Mouse (Mus musculus) neural tube, embryonic 11.5 days (tissue): ENCODE results near the gene Echdc3. TPM values are rescaled to one million over a fixed set of nuclear protein-coding genes. Genes with fewer than 3 reads are reported as not detected.

ENCODE experiments used
- ATAC-seq: fragments of 200-750 bp; cut with Nextera tagmentation; 2 replicates; pipeline ENCODE4 v1.8.0; 2017; ENCODE audit warnings: moderate number of reproducible peaks, mild to moderate bottlenecking, moderate TSS enrichment, moderate library complexity; ENCODE audit not compliant: insufficient read depth, low FRiP score, low TSS enrichment
- DNase-seq: peaks from one replicate; pipeline ENCODE4 v3.0.0-alpha.2; 2015; ENCODE audit warnings: low spot score
- H3K27ac ChIP-seq: fragments of 300-500 bp; sonication (generic); 2 replicates; pipeline ENCODE4 v1.5.1; 2014; ENCODE audit warnings: low read depth, mild to moderate bottlenecking, low read length
- H3K27me3 ChIP-seq: fragments of 300-500 bp; sonication (generic); 2 replicates; pipeline ENCODE4 v1.6.1; 2014; ENCODE audit warnings: mild to moderate bottlenecking, low read length, mixed read lengths; ENCODE audit not compliant: control insufficient read depth, insufficient read depth
- H3K36me3 ChIP-seq: fragments of 300-500 bp; sonication (generic); 2 replicates; pipeline ENCODE4 v1.6.1; 2014; ENCODE audit warnings: mild to moderate bottlenecking, low read length, moderate library complexity, mixed read lengths; ENCODE audit not compliant: control insufficient read depth, insufficient read depth
- H3K4me1 ChIP-seq: fragments of 300-500 bp; sonication (generic); 2 replicates; pipeline ENCODE4 v1.6.1; 2014; ENCODE audit warnings: low read length, mixed read lengths; ENCODE audit not compliant: control insufficient read depth, insufficient read depth
- H3K4me2 ChIP-seq: fragments of 300-500 bp; sonication (generic); 2 replicates; pipeline ENCODE4 v1.6.1; 2014; ENCODE audit warnings: low read depth, mild to moderate bottlenecking, moderate library complexity
- H3K4me3 ChIP-seq: fragments of 300-500 bp; sonication (generic); 2 replicates; pipeline ENCODE4 v1.5.1; 2014; ENCODE audit warnings: low read depth, low read length
- H3K9ac ChIP-seq: fragments of 300-500 bp; sonication (generic); 2 replicates; pipeline ENCODE4 v1.6.1; 2014; ENCODE audit warnings: mild to moderate bottlenecking, low read length
- H3K9me3 ChIP-seq: fragments of 300-500 bp; sonication (generic); 2 replicates; pipeline ENCODE4 v1.6.1; 2016; ENCODE audit warnings: low read length; ENCODE audit not compliant: control insufficient read depth
- WGBS: fragments of 180-500 bp; shearing (Covaris S2); extraction: QIAGEN DNeasy Blood & Tissue Kit; methylation state at CpG from one replicate; pipeline ENCODE4 v1.1.7; 2014; 5-methylcytosine and 5-hydroxymethylcytosine counted together
- polyA plus RNA-seq: library from polyadenylated mRNA; unstranded; fragments of >200 nt; fragmentation: Nextera tagmentation; extraction: Ambion mirVana; gene quantifications from 2 replicates; pipeline ENCODE4 v1.2.1, GENCODE M21; 2014

Gene Echdc3
- polyA plus RNA-seq, 1 experiment from 2014 or later, result 1.4 TPM

- Histone ChIP-seq H3K36me3 (no peaks in the 10 kb centered on the region), H3K27ac (no peak overlapping the region), H3K4me3 (no peak overlapping the region), H3K9me3 (no peaks in the 10 kb centered on the region), H3K27me3 (no peaks in the 10 kb centered on the region), H3K4me2 (no peak overlapping the region), H3K9ac (no peak overlapping the region), H3K4me1 (no peaks in the 10 kb centered on the region)
- WGBS, result 95% methylated on average over 5 of the region's 5 CpGs
- no peak for DNase-seq
- ATAC-seq, result no peak
Observed at GRCm38 (mm10) chr2:6149801-6150200, 63.0 kb downstream of the Echdc3 start.

GRCm38 (mm10) chr2:6146901-6147300 is 65.9 kb downstream of the Echdc3 start:
- Histone ChIP-seq H3K4me3 (no peak overlapping the region), H3K9ac (no peak overlapping the region), H3K4me2 (no peak overlapping the region), H3K36me3 (no peaks in the 10 kb centered on the region), H3K27ac (no peak overlapping the region), H3K4me1 (no peaks in the 10 kb centered on the region), H3K9me3 (no peaks in the 10 kb centered on the region), H3K27me3 (no peaks in the 10 kb centered on the region)
- no peak for DNase-seq
- WGBS, result 86% methylated on average over 7 of the region's 7 CpGs
- ATAC-seq, result no peak

DNA sequence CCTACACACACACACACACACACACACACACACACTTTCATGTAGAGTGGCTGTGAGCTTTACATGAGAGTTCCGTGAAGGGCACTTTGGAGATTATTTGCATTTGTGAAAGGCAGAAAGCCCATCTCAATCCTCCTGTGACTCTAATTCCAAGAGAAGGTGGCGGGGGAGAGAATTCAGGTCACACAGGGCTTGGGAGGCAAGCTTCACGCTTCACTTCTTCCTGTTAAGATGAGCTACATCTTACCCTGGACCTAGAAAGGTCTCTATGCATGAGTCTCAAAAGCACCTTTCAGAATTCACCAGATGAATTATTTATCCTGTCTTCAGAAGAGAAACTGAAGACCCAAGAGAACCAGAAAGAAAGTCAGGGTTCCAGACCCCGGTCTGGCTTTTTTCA is 66.6 kb downstream of the Echdc3 start:
- WGBS, result 87% methylated on average over 4 of the region's 4 CpGs
- ATAC-seq, result no peak
- Histone ChIP-seq H3K4me3 (no peak overlapping the region), H3K4me2 (no peak overlapping the region), H3K36me3 (no peaks in the 10 kb centered on the region), H3K4me1 (no peaks in the 10 kb centered on the region), H3K27me3 (no peaks in the 10 kb centered on the region), H3K9me3 (no peaks in the 10 kb centered on the region), H3K27ac (no peak overlapping the region), H3K9ac (no peak overlapping the region)
- DNase-seq, result no peak

GRCm38 (mm10) chr2:6145611-6146010 is 67.2 kb downstream of the Echdc3 start:
- no peaks in the 10 kb centered on the region for H3K36me3 ChIP-seq
- H3K27ac ChIP-seq, result no peak overlapping the region
- H3K27me3 ChIP-seq, result no peaks in the 10 kb centered on the region
- ATAC-seq (no peak), DNase-seq (no peak)
- no peak overlapping the region for H3K4me3 ChIP-seq
- H3K9me3 ChIP-seq, result no peaks in the 10 kb centered on the region
- 83% methylated on average over 10 of the region's 10 CpGs for WGBS
- no peak overlapping the region for H3K4me2 ChIP-seq
- no peaks in the 10 kb centered on the region for H3K4me1 ChIP-seq
- no peak overlapping the region for H3K9ac ChIP-seq

DNA sequence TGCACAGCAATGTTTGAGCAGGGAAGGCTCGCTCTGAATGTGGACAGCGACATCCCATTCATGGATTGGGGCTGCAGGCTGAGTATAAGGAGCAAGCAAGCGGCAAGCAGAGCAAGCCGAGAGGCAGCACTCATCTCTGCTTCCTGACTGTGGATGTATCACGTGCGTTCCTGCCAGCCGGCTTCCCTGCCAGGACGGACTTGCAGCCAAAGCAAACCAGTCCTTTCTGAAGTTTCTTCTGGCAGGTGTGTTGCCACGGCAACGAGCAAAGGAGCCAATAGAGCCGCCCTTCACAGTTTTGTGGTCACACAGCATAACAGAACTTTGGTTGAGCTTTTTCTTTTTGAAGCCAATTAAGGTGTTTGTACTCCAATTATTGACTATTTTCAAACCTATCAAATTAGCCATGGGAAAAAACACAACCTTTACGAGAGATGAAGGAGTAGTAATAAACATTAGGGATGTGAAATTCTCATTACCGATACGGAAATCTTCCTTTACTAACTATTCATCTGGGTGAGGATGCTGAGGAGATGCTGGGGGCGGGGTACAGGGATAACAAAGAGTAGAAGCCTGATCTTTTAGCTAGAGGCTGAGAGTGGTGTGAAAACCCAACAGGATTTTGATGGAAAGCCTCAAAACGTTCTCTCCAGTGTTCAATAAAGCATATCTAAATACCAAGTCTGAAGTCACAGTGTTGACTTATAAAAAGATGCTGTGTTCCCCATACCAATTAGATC is 69.7 kb downstream of the Echdc3 start:
- H3K4me1 ChIP-seq, result no peaks in the 10 kb centered on the region
- H3K4me2 ChIP-seq, result no peak overlapping the region
- no peaks in the 10 kb centered on the region for H3K36me3 ChIP-seq
- no peak overlapping the region for H3K4me3 ChIP-seq
- no peak overlapping the region for H3K27ac ChIP-seq
- ATAC-seq, result no peak
- H3K9me3 ChIP-seq, result no peaks in the 10 kb centered on the region
- no peak for DNase-seq
- H3K9ac ChIP-seq, result no peak overlapping the region
- no peaks in the 10 kb centered on the region for H3K27me3 ChIP-seq
- 80% methylated on average over 16 of the region's 16 CpGs for WGBS

- Histone ChIP-seq H3K27ac (no peak overlapping the region), H3K27me3 (no peaks in the 10 kb centered on the region), H3K4me3 (no peak overlapping the region), H3K4me2 (no peak overlapping the region), H3K4me1 (no peaks in the 10 kb centered on the region), H3K36me3 (no peaks in the 10 kb centered on the region), H3K9ac (no peak overlapping the region), H3K9me3 (no peaks in the 10 kb centered on the region)
- no peak for DNase-seq
- ATAC-seq, result no peak
- whole genome bisulfite sequencing, result 86% methylated on average over 9 of the region's 9 CpGs
Observed at GRCm38 (mm10) chr2:6140572-6141161, 72.2 kb downstream of the Echdc3 start.

Other genes starting within 250 kb of the Echdc3 start
- gene Proser2, start 82.8 kb downstream of the Echdc3 start, polyA plus RNA-seq, result 3.2 and 3.5 TPM in 2 replicates
- gene Usp6nl, start 109.6 kb upstream of the Echdc3 start, polyA plus RNA-seq, result 12.2 and 12.9 TPM in 2 replicates